ENCODE assay signal across 8 mouse cellular contexts in genomic region chr12:102128081-102128790, GRCm38 (mm10). TPM values are rescaled to one million over a fixed set of nuclear protein-coding genes. Genes with fewer than 3 reads are reported as not detected.
A peak's percentile ranks its signal among the peaks of the same experiment; 100 is the strongest.
DNase-seq lines count a peak whose midpoint lies in the region; ATAC-seq and TF ChIP-seq lines count a peak whose summit lies in the region.

Slc24a4 (plus strand) TSS chr12:102128733.

- 3% methylated on average over 34 of the region's 34 CpGs for WGBS in spleen, adult 2 months
- WGBS in midbrain, embryonic 11.5 days, result under 1% methylated on average over 31 of the region's 34 CpGs

- no peaks in the 10 kb centered on the region for H3K36me3 ChIP-seq in spleen, adult 2 months (ENCODE audit: control insufficient read depth, insufficient read depth, low read length)
- H3K36me3 ChIP-seq in midbrain, embryonic 11.5 days (ENCODE audit: control insufficient read depth, insufficient read depth, low read length), result no peaks in the 10 kb centered on the region

- intact Hi-C loops in left cerebral cortex, postnatal 25 days (cut with DNase I), result loop anchor here (5.0 kb wide), 3 partner anchors 71 to 126 kb away; no protein-coding TSS in a partner anchor

- no peak for DNase-seq in spleen, adult 2 months (ENCODE audit: low read depth in 1 of 2, low spot score in 2 of 2)
- DNase-seq in spleen, postnatal 36 days (ENCODE audit: low spot score in 2 of 2), result no peak
- peak; percentile 37 for DNase-seq in embryo, embryonic 9.5 days (ENCODE audit: extremely low spot score)
- peak; percentile 22 for DNase-seq in heart, postnatal 4 days
- DNase-seq in left cerebral cortex, postnatal 25 days (ENCODE audit: low spot score in 2 of 2), result peak; percentile 47 to 61
- peak; percentile 92 for DNase-seq in midbrain, embryonic 11.5 days (ENCODE audit: low spot score, missing footprints)
- DNase-seq in testis, postnatal 14 days (ENCODE audit: low spot score), result peak; percentile 23
- no peak for DNase-seq in natural killer cell, adult 2 months (ENCODE audit: low spot score in 2 of 2)

- H3K4me3 ChIP-seq in spleen, adult 2 months (ENCODE audit: extremely low read depth, insufficient read depth, insufficient read length), result peak within 1 kb of the TSS; percentile 15; the same call in 1 of the 2 replicates
- H3K4me3 ChIP-seq in midbrain, embryonic 11.5 days (ENCODE audit: low read depth, low read length), result peak within 1 kb of the TSS; percentile 30

- H3K4me1 ChIP-seq in spleen, adult 2 months (ENCODE audit: control insufficient read depth, insufficient read depth, insufficient read length), result peaks cover 2% of the 10 kb centered on the region; the same call in 1 of the 2 replicates
- peaks cover 14% of the 10 kb centered on the region for H3K4me1 ChIP-seq in midbrain, embryonic 11.5 days (ENCODE audit: control insufficient read depth, insufficient read depth, low read length)

- H3K27me3 ChIP-seq in spleen, adult 2 months (ENCODE audit: control insufficient read depth, insufficient read depth, low read length), result peaks cover 14% of the 10 kb centered on the region
- H3K27me3 ChIP-seq in midbrain, embryonic 11.5 days (ENCODE audit: control insufficient read depth, insufficient read depth, low read length), result peaks cover 39% of the 10 kb centered on the region

- peak; percentile 65 for ATAC-seq in midbrain, embryonic 11.5 days (ENCODE audit: low FRiP score)

- peak within 1 kb of the TSS; percentile 65 for H3K4me2 ChIP-seq in midbrain, embryonic 11.5 days

- no peaks in the 10 kb centered on the region for H3K9me3 ChIP-seq in midbrain, embryonic 11.5 days (ENCODE audit: control insufficient read depth, low read length)

- H3K9ac ChIP-seq in midbrain, embryonic 11.5 days (ENCODE audit: low read length), result peak within 1 kb of the TSS; percentile 39

- no peak for TF ChIP-seq POLR2A in spleen, adult 2 months (IDR thresholded peaks at IDR 0.05; ENCODE audit: low read depth, low read length)

- TF ChIP-seq CTCF in spleen, adult 2 months (IDR thresholded peaks at IDR 0.05; ENCODE audit: extremely low read depth, insufficient read depth, insufficient read length, insufficient replicate concordance), result no peak

- H3K27ac ChIP-seq in spleen, adult 2 months (ENCODE audit: insufficient read depth, low read length), result no peak within 1 kb of the TSS
- no peak within 1 kb of the TSS for H3K27ac ChIP-seq in midbrain, embryonic 11.5 days (ENCODE audit: low read depth, low read length)

RNA-seq across cellular contexts. Expression of gene Slc24a4, which starts in this region (rescaled TPM):
- polyA plus RNA-seq in spleen, adult 2 months (2012; rRNA removed), result not detected in 2 replicates
- total RNA-seq in heart, postnatal 4 days (2021), result 1 to 10 TPM; 2.5 to 2.9 TPM
- 10 to 100 TPM; 37.4 to 44.6 TPM for total RNA-seq in left cerebral cortex, postnatal 25 days (2021)
- 0.19 and 0.26 TPM in 2 replicates for polyA plus RNA-seq in midbrain, embryonic 11.5 days (2014; fragmentation: Nextera tagmentation; extraction: Ambion mirVana)

Comparison
In these comparisons a context has a peak if more than half of its experiments do, and no peak if none do; other contexts are left out.
1. RNA of gene Slc24a4 (total RNA-seq): 37.4 to 44.6 TPM in left cerebral cortex, postnatal 25 days; 2.5 to 2.9 TPM in heart, postnatal 4 days; every median in the first group is over 4 times any median in the second.
2. Peak in DNase-seq, ATAC-seq, H3K4me3 ChIP-seq, H3K9ac ChIP-seq and H3K4me2 ChIP-seq in midbrain, embryonic 11.5 days; RNA of the gene not detected or under 1 TPM.
3. DNase-seq: peak in embryo, embryonic 9.5 days (single experiment), heart, postnatal 4 days (single experiment), left cerebral cortex, postnatal 25 days (2 of 2) and testis, postnatal 14 days (single experiment); none in spleen, adult 2 months (0 of 2), spleen, postnatal 36 days (0 of 2) and natural killer cell, adult 2 months (0 of 2).